8 mouse cellular contexts compared by ENCODE assay signal in the genomic region with DNA sequence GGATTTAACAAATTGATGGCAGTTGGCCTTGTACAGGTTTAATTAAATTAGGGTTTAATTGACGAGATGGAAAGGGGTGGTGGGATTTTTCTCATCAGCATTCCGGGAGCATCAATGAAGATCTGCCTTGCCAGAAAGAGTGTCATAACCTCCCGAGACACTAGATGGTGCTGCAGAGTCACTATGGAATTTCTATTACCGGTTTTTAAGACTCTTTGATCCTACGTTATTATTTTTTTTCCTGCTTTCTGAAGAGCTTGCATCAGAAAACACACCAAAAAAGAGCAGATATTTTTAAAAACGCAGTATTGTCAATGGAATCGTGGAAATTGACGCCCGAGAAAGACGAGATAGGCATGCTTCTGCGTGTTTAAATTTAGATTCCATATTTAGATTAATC.
DNase-seq lines count a peak whose midpoint lies in the region; ATAC-seq and TF ChIP-seq lines count a peak whose summit lies in the region.

No protein-coding gene starts in this region.

- H3K4me2 ChIP-seq in liver, postnatal 0 days (ENCODE audit: low read depth, low read length), result no peak overlapping the region
- H3K4me2 ChIP-seq in neural tube, embryonic 15.5 days, result peak overlapping the region; percentile 87

- H3K9me3 ChIP-seq in E14TG2a.4 (ENCODE audit: low read length), result peaks cover 10% of the 10 kb centered on the region
- no peaks in the 10 kb centered on the region for H3K9me3 ChIP-seq in liver, postnatal 0 days (ENCODE audit: low read length)
- peaks cover 1% of the 10 kb centered on the region; the same call in 1 of the 2 replicates for H3K9me3 ChIP-seq in neural tube, embryonic 15.5 days (replicated peaks)

- no peak overlapping the region for H3K4me3 ChIP-seq in E14TG2a.4 (replicated peaks; ENCODE audit: low read length)
- no peak overlapping the region for H3K4me3 ChIP-seq in liver, postnatal 0 days (ENCODE audit: low read depth, low read length)
- no peak overlapping the region for H3K4me3 ChIP-seq in neural tube, embryonic 15.5 days (replicated peaks)

- no peaks in the 10 kb centered on the region for H3K36me3 ChIP-seq in E14TG2a.4 (ENCODE audit: insufficient read depth, low read length)
- no peaks in the 10 kb centered on the region for H3K36me3 ChIP-seq in liver, postnatal 0 days (replicated peaks; ENCODE audit: insufficient read depth, low read length)
- no peaks in the 10 kb centered on the region for H3K36me3 ChIP-seq in neural tube, embryonic 15.5 days

- no peak overlapping the region for H3K27ac ChIP-seq in liver, postnatal 0 days (ENCODE audit: low read depth)
- peak overlapping the region; percentile 90 for H3K27ac ChIP-seq in neural tube, embryonic 15.5 days (replicated peaks)

- TF ChIP-seq CTCF in E14TG2a.4 (conservative IDR thresholded peaks at IDR 0.05; ENCODE audit: low read length), result peak; percentile 82
- TF ChIP-seq CTCF in liver, postnatal 0 days (IDR thresholded peaks at IDR 0.05; ENCODE audit: low read depth), result peak; percentile 69

- no peak for TF ChIP-seq EP300 in liver, postnatal 0 days (IDR thresholded peaks at IDR 0.05; ENCODE audit: low read depth)

- peaks cover 38% of the 10 kb centered on the region for H3K4me1 ChIP-seq in E14TG2a.4 (replicated peaks; ENCODE audit: low read depth, low read length)
- 0 out of 2 replicates have a peak, but pooled peaks cover 5% of the 10 kb centered on the region for H3K4me1 ChIP-seq in liver, postnatal 0 days (ENCODE audit: insufficient read depth)
- H3K4me1 ChIP-seq in neural tube, embryonic 15.5 days, result peaks cover 33% of the 10 kb centered on the region

- H3K27me3 ChIP-seq in E14TG2a.4 (ENCODE audit: insufficient read depth, low read length), result no peaks in the 10 kb centered on the region
- H3K27me3 ChIP-seq in liver, postnatal 0 days (ENCODE audit: insufficient read depth, low read length), result no peaks in the 10 kb centered on the region
- no peaks in the 10 kb centered on the region for H3K27me3 ChIP-seq in neural tube, embryonic 15.5 days (replicated peaks)

- ATAC-seq in liver, postnatal 0 days, result no peak
- ATAC-seq in neural tube, embryonic 15.5 days (ENCODE audit: low FRiP score), result no peak

- peak; percentile 24 for DNase-seq in A20 (ENCODE audit: low read depth, low spot score)
- peak; percentile 78 for DNase-seq in cerebellum, adult 9-10 months
- DNase-seq in gastrocnemius, postnatal 10 days, result peak; percentile 63
- peak; percentile 66 for DNase-seq in kidney, postnatal 14 days
- peak; percentile 48 for DNase-seq in liver, postnatal 0 days
- DNase-seq in spleen, postnatal 36 days (ENCODE audit: low spot score in 2 of 2), result no peak

- no peak overlapping the region for H3K9ac ChIP-seq in liver, postnatal 0 days (replicated peaks)
- H3K9ac ChIP-seq in neural tube, embryonic 15.5 days (replicated peaks), result no peak overlapping the region

- WGBS in liver, postnatal 0 days (ENCODE audit: insufficient replicate concordance), result 21% methylated on average over 11 of the region's 11 CpGs
- 13% methylated on average over 11 of the region's 11 CpGs for WGBS in neural tube, embryonic 15.5 days

Comparison
In these comparisons a context has a peak if more than half of its experiments do, and no peak if none do; other contexts are left out.
1. DNase-seq: peak in A20 (single experiment), cerebellum, adult 9-10 months (single experiment), gastrocnemius, postnatal 10 days (single experiment), kidney, postnatal 14 days (single experiment) and liver, postnatal 0 days (single experiment); none in spleen, postnatal 36 days (0 of 2).